Mouse (Mus musculus) brain, embryonic 18.5 days (tissue): ENCODE measurements around the gene Lmna.

ENCODE experiments used
- DNase-seq: peaks from one replicate; pipeline ENCODE4 v3.0.0-alpha.2; 2012; ENCODE audit warnings: low read depth, low spot score

The Lmna gene

DNA sequence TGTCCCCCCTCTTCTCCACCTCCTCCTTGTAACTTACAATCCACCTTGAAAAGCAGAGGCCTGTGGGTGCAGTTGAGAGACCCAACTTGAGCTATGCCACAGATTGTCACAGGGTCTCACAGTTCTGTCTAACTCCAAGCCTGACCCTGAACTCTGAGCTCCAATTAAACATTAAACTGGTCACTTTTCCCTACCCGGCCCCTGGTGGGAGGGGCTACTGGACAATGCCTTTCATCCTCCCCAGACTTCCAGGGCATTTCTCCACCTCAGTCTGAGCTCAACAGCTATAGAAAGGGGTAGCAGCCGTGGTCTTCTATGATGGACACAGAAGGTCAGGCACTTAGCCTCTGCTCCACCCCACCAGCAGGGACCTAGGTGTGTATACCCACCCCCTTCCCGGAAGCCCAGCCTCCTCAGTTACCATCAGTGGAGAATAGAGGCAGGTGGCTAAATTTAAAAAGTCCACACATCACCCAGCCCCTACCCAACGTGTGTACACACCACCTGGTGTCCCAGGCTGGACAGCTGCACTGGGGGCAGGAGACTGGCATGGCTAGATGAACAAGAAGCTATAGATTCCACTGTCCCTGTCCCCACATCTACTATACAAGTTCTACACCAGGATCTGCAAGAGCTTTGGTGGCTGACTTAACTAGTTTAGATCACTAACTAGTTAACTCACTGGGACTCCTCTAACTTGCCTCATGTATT, 8.9 kb downstream of the Lmna start:
- no peak for DNase-seq

- DNase-seq = no peak
Measured at GRCm38 (mm10) chr3:88500087-88500486, 9.7 kb downstream of the Lmna start.

GRCm38 (mm10) chr3:88499580-88499979, 10.2 kb downstream of the Lmna start:
- DNase-seq = no peak

- DNase-seq = no peak
Measured at GRCm38 (mm10) chr3:88495741-88496415, 13.9 kb downstream of the Lmna start.

DNA sequence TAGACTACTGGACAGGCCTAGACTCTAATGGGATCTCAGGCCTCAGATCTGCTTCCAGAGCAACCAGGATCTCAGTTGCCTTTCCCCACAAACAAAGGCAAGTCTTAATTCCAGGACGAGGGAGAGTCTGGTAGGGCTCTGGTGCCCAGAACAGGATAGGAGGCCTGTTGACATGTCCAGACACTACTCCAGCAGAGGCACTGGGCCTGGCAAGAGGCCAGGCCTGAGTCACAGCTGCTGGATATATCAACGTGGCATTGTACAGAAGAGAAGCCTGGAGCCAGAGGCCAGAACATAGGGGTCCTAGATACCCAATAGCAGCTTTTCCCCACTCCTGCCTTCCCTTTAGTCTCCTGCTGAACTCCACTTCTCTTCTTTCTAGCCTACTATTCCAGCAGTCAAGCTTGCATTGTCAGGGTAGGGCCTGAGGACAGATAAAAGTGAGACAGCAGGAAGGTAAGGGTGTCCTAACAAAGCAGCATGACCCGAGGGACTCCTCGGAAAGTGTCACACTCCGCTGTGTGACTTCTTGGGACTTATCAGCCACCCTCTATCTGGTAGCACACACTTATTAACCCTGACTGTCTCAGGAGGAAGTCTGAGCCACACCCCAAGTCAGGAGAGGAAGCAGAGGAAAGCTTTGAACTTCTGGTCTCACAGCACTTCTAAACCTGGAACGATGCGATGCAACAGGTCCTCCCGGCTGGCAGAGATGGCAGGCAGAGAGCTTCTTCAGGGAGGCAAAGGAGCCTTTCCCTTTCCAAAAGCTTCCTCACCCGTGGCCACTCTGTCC, 14.7 kb downstream of the Lmna start:
- DNase-seq = no peak

DNA sequence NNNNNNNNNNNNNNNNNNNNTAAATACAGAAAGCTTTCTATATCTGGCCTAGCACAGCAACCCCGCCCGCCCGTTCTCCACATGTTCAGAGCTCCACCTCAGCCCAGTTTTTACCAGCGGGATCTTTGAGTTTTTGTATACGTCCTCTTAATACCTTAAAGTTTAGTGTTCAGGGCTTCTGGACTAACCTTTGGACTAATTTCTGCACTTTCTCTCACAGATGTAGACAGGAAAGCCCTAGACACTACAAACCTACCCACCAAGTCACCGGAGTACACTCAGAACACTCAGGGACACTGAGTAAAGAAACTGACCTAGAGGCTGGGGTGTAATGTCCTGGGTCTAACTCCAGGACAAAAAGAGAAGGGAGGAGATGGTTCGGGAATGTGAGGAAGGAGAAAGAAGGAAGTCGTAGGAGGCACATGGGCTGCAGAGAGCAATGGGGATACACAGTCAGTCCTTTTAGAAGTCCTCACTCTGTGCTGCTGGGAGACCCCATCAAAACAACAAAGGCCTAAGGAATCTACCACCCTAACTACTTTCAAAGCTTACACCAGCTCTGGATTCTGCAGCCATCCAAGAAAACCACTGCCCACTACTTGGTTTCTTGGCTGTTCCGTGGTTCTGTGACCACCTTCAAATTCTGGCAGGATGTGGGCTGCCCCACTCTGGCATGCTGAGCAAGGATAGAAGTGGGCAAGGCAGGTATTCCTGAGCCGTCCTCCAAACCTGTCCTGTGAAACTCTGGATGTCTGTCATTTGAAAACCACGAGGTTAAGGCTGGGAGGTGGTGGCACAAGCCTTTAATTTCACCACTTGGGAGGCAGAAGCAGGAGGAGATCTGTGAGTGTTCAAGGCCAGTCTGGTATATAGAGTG, 15.8 kb downstream of the Lmna start:
- DNase-seq = no peak

- no peak for DNase-seq
Measured at GRCm38 (mm10) chr3:88487396-88487795, 22.4 kb downstream of the Lmna start.

DNA sequence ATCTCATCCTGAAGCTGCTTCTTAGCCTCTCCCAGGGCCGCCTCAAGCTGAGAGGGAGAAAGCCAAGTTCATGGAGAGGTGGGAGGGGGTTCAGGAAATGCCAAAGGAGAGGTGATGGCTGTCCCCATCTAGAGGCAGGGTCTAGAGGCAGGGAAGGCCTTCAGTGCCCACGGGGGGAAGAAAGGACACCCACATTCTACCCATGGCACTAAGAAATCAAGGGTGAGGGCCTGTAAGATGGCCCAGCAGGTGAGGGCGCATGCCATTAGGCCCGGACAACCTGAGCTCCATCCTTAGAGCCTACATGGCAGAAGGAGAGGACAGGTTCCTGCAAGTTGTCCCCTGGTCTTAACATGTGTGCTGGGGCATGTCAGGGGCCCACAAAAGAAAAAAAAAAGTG, 22.9 kb downstream of the Lmna start:
- no peak for DNase-seq

DNA sequence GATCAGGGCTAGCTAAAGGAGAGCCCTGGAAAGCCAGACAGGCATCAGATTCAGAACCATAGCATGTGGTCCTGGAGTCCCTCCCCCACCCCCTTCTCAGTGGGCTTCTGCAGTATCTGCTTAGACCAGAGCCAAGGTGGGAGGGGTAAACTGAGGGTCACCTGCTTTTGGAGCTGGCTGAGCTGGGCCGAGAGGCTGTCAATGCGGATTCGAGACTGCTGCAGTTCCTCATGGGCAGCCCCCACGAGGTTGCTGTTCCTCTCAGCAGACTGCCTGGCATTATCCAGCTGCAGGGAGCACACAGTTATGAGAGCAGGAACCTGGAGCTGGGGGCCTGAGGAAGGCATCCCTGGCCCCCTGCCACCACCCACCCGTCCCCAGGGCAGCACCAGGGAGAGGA, 23.7 kb downstream of the Lmna start:
- DNase-seq = no peak

DNA sequence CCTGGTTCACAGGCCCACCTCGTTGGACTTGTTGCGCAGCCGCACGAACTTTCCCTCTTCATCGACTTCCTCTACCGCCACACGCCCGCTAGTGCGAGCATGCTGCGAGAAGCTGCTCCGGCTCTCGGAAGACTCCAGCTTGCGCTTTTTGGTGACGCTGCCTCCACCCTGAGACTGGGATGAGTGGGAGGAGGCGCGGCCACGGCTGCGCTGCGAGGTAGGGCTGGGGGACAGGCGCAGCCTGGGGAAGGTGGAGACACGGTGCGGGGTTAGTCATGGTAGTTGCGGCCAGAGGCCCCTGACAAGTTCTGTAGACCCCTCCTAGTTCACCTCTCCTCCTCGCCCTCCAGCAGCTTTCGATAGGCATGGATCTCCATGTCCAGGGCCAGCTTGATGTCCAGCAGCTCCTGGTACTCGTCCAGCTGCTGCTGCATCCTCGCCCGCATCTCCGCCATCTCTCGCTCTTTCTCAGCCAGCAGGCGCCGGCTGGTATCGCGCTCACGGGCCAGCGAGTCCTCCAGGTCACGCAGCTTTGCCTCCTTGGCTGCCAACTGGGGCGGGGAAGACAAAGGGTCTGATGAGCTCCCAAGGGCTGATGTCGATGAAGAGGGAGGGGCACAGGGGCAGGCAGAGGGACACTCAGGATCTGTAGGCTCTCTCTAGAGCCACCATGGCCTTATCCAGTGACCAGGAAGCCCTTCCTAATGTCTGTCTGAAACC, 25.0 kb downstream of the Lmna start:
- DNase-seq = no peak

GRCm38 (mm10) chr3:88483621-88484020, 26.1 kb downstream of the Lmna start:
- no peak for DNase-seq

GRCm38 (mm10) chr3:88483141-88483540, 26.6 kb downstream of the Lmna start:
- DNase-seq = no peak

GRCm38 (mm10) chr3:88482336-88482735, 27.4 kb downstream of the Lmna start:
- no peak for DNase-seq

DNA sequence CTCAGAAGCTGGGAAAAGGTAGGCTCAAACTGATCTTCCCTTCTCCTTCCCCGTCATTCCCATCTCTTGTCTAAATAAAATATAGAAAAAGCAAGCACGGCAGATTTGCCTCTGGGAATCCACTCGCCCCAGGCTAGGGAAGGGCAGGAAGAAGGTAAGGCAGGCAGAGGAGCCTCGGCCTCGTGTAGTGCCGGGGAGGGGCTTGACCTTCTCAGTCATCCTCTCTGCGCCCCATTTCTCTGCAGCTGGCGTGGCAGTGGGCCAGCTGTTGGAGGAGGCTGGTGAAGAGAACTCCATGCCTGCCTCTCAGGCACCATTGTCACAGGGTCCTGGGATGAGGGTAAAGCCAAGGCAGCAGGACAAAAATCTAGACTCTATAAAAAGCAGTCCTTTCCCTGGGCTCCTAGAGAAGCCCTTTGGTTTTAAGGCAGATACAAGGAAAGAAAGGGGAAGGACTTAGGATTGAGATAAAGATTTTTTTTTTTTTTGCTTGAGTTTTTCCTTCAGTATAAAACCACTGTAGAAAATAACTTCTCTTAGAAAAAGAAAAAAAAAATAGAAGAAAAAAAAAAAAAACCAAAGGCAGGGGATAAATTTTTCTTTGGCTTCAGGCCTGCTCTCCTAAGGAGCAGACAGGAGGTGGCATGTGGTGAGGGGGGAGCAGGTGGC, 28.2 kb downstream of the Lmna start:
- no peak for DNase-seq

GRCm38 (mm10) chr3:88480679-88481078, 29.1 kb downstream of the Lmna start:
- no peak for DNase-seq

- DNase-seq = no peak
Measured at GRCm38 (mm10) chr3:88479828-88480227, 29.9 kb downstream of the Lmna start.

DNA sequence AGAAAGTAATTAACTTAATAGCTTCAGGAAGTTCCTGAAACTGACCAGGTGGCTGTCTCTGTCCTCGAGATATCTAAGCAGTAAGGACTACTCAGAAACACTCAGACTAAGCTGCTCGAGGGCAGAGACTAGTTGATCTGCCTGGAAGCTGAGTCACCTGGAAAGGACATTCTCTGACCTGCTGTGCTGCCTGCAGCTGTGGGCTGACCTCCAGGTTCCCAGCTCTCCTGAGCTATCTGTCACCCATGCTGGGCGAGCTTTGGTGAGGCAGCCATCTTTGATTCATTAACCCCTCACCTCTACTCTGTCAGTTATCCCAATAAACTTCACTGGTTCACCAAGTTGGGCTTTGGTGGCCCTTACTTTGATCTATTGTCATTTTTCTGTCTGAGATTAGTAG, 30.6 kb downstream of the Lmna start:
- DNase-seq = no peak

DNA sequence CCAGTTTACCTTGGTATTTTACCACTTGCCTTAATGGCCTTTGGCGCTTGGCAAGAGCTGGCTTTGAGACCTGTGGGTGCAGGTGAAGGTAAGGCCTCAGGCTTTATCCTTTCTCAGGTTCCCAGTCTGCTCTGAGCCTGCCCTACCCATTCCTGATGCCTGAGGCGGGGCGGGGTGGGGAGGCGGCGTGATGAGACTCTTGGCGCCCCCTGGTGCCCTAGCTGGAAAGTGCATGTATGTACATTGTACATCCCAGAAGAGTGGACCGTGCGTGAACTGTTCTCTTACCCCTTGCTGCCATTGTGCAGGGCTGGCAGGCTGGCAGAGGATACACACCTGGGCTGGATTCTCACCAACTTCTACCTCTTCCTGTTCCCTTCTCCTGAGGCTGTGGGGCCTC, 32.0 kb downstream of the Lmna start:
- DNase-seq = no peak

DNA sequence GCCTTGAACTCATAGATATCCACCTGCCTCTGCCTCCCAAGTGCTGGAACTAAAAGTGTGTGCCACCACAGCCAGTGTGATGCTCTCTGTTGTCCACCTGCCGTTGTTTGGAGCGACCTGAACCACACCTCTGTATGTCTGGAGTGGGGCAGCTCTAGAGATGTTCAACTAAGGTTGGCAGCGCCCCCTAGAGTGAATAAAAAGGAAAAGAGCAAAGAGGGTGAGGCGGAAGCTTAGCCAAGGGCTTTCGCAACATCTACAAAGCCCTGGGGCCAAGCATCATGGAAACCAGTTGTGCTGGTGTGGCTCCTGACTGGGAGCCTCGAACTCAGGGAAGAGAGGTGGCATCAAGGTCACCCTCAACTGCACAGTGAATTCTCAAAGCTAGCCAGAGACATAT, 33.4 kb downstream of the Lmna start:
- no peak for DNase-seq

DNA sequence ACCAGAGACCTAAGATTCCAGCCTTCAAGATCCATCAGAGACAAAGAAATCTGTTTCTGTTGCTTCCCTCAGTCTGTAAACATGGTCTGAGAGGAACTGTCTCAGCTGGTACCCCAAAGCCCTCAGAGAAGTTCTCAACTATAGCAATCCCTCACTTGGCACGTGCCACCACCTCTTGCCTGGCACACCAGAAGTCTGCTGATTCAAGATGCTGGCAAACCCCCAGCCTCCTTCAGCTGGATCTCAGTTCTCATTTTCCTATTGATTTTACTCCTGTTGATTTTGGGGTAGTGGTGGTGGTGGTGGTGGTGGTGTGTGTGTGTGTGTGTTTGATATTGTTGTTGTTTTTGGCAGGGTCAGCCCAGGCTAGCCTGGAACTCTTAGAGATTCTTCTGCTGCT, 36.2 kb downstream of the Lmna start:
- no peak for DNase-seq

GRCm38 (mm10) chr3:88473020-88473419, 36.7 kb downstream of the Lmna start:
- no peak for DNase-seq
